26 mouse cellular contexts compared by ENCODE assay signal in the genomic region with DNA sequence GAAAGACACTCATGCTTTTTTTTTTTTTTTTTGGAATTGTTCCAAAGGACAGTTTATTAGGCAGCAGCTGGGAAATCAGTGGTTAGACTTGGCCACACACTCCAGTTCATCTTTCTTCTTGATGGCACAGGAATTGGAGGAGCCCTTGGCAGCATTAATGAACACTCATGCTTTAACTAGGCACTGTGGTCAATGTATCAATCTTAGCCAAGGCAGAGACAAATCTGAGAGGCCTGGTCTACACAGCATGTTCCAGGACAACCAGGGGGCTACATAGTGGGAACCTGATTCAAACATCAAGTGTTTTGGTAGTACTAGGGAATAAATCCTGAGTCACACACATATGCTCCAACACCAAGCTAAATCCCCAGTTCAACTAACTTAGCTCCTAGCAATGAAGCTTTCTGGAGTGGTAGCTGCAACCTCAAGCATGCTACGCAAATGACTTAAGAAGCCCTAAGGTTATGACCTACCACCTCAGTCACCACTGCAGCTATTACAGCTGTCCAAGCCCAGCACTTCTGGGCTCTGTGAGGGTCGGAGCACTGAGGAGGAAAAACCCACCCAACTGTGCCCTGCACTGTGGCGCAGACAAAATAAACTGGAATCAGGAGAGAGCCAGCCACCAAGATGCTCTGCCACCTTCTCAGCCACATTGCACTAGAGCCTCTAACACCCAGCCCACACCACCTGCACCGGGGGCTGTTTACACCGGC. TPM values are rescaled to one million over a fixed set of nuclear protein-coding genes. Genes with fewer than 3 reads are reported as not detected.
DNase-seq lines count a peak whose midpoint lies in the region; ATAC-seq lines count a peak whose summit lies in the region.
"Had no signal": no experiment of that assay in that cellular context is flagged by ENCODE, and none has a peak within 500 bp of the region (broad histone marks: within the 10 kb centered on the region; RNA-seq: fewer than 3 reads in every experiment).

No protein-coding gene starts in this region.

- peak; percentile 71 for DNase-seq in 3134 (ENCODE audit: extremely low read depth, insufficient read length, low spot score)
- DNase-seq in 3T3-L1 (ENCODE audit: low read depth, low spot score): peak; percentile 83
- DNase-seq in Muller cell, postnatal 12 days (ENCODE audit: inconsistent ontology term): peak; percentile 74
- DNase-seq in heart, adult 11 months: no peak
- DNase-seq: adrenal gland, postnatal 14 days; cerebellum, adult 11 months; cerebellum, adult 9-10 months; cerebellum, postnatal 36 days; forebrain, postnatal 0 days; gastrocnemius, postnatal 36 days; heart, adult 2 months; heart, postnatal 10 days; kidney, adult 18-20 months; kidney, postnatal 25 days; left cerebral cortex, postnatal 4 days; right cerebral cortex, postnatal 4 days; thymus, adult 2 months had no signal

- 0 out of 2 replicates have a peak, but pooled peaks have one; percentile 11 for ATAC-seq in megakaryocyte-erythroid progenitor cell, adult 5-6 weeks (replicated peaks; ENCODE audit: low FRiP score, low TSS enrichment, poor library complexity, severe bottlenecking)
- no peak for ATAC-seq in frontal cortex, adult (ENCODE audit: low TSS enrichment)
- ATAC-seq: forebrain, postnatal 0 days; hindbrain, embryonic 16.5 days; midbrain, embryonic 16.5 days; Patski had no signal

RNA-seq across cellular contexts. Expression of gene Kansl2, which starts 6.8 kb away (rescaled TPM):
- total RNA-seq in megakaryocyte-erythroid progenitor cell, adult 5-6 weeks (2014; fragmentation: Nextera tagmentation): 68.9 and 73.0 TPM in 2 replicates
- 54.4 and 57.7 TPM in 2 replicates for total RNA-seq in megakaryocyte-erythroid progenitor cell, adult 5-6 weeks (2017)

RNA-seq across cellular contexts. Expression of gene Olfr279, which starts 35.0 kb away (rescaled TPM):
- not detected in 2 replicates for total RNA-seq in megakaryocyte-erythroid progenitor cell, adult 5-6 weeks (2014; fragmentation: Nextera tagmentation)
- not detected in 2 replicates for total RNA-seq in megakaryocyte-erythroid progenitor cell, adult 5-6 weeks (2017)
- total RNA-seq: adrenal gland, postnatal 14 days; forebrain, postnatal 0 days; gastrocnemius, postnatal 36 days; heart, adult 2 months; heart, postnatal 10 days; layer of hippocampus, adult 2 months; left cerebral cortex, adult 8-10 months; left cerebral cortex, postnatal 4 days; megakaryocyte progenitor cell, adult 5-6 weeks had no signal

RNA-seq across cellular contexts. Expression of gene Ccnt1, which starts 43.5 kb away (rescaled TPM):
- 66.8 and 70.7 TPM in 2 replicates for total RNA-seq in megakaryocyte-erythroid progenitor cell, adult 5-6 weeks (2014; fragmentation: Nextera tagmentation)
- 80.8 and 88.3 TPM in 2 replicates for total RNA-seq in megakaryocyte-erythroid progenitor cell, adult 5-6 weeks (2017)

RNA-seq across cellular contexts. Expression of gene 4930415O20Rik, which starts 43.6 kb away (rescaled TPM):
- total RNA-seq in megakaryocyte-erythroid progenitor cell, adult 5-6 weeks (2014; fragmentation: Nextera tagmentation): not detected in 2 replicates
- total RNA-seq in megakaryocyte-erythroid progenitor cell, adult 5-6 weeks (2017): not detected in 2 replicates
- total RNA-seq: forebrain, postnatal 0 days; layer of hippocampus, adult 2 months; left cerebral cortex, adult 8-10 months; left cerebral cortex, postnatal 4 days; megakaryocyte progenitor cell, adult 5-6 weeks had no signal

RNA-seq across cellular contexts. Expression of gene Lalba, which starts 44.7 kb away (rescaled TPM):
- not detected in 2 replicates for total RNA-seq in megakaryocyte-erythroid progenitor cell, adult 5-6 weeks (2014; fragmentation: Nextera tagmentation)
- total RNA-seq in megakaryocyte-erythroid progenitor cell, adult 5-6 weeks (2017): not detected in 2 replicates
- total RNA-seq: adrenal gland, postnatal 14 days; forebrain, postnatal 0 days; gastrocnemius, postnatal 36 days; heart, adult 2 months; layer of hippocampus, adult 2 months; layer of hippocampus, postnatal 25 days; left cerebral cortex, adult 8-10 months; left cerebral cortex, postnatal 4 days; megakaryocyte progenitor cell, adult 5-6 weeks had no signal
